Comparison of ENCODE assay signal across 31 mouse cellular contexts in the genomic region with DNA sequence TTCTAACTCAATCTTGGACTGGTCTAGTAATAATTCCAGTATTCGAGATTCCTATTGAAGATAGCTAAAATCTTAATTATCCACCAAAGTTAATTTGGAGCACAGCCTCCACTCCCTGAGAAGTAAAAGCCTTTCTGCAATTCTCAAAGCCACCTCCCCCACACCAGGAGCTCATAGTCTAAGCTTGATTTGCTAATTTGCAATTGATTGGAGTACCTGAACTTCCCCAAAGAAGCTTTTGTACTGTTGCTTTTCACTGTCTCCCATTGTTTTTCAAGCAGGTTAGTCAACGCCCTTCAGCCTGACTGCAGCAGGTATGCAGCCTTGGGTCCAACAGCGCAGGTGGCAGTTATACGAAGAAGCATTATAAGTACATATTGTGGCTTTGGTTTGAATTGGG. TPM values are rescaled to one million over a fixed set of nuclear protein-coding genes. Genes with fewer than 3 reads are reported as not detected.
DNase-seq lines count a peak whose midpoint lies in the region; ATAC-seq and TF ChIP-seq lines count a peak whose summit lies in the region.
"Had no signal": no experiment of that assay in that cellular context is flagged by ENCODE, and none has a peak within 500 bp of the region (broad histone marks: within the 10 kb centered on the region; RNA-seq: fewer than 3 reads in every experiment).

No protein-coding gene starts in this region.

- no peak overlapping the region for H3K4me3 ChIP-seq in ES-Bruce4 (ENCODE audit: low read depth, low read length)
- H3K4me3 ChIP-seq in ES-E14 (ENCODE audit: insufficient read depth in 1 of 2, low read depth in 1 of 2, low read length in 2 of 2, poor library complexity in 1 of 2, severe bottlenecking in 1 of 2), result no peak overlapping the region
- no peak overlapping the region for H3K4me3 ChIP-seq in neural tube, embryonic 15.5 days (replicated peaks)
- H3K4me3 ChIP-seq: embryonic facial prominence, embryonic 13.5 days; embryonic facial prominence, embryonic 15.5 days; erythroblast, embryonic 14.5 days; forebrain, embryonic 10.5 days; forebrain, embryonic 12.5 days had no signal

- H3K27ac ChIP-seq in ES-Bruce4 (ENCODE audit: insufficient read depth, low read length) (no peak overlapping the region; the same call in 1 of the 2 replicates), ES-E14 (ENCODE audit: insufficient read depth, low read depth, low read length, poor library complexity, severe bottlenecking) (no peak overlapping the region)
- no peak overlapping the region for H3K27ac ChIP-seq in neural tube, embryonic 15.5 days (replicated peaks)
- H3K27ac ChIP-seq: embryonic facial prominence, embryonic 13.5 days; embryonic facial prominence, embryonic 15.5 days; forebrain, embryonic 10.5 days; forebrain, embryonic 12.5 days had no signal

- no peak for TF ChIP-seq CTCF in ES-Bruce4 (IDR thresholded peaks at IDR 0.05; ENCODE audit: low read depth, low read length)

- H3K36me3 ChIP-seq in ES-Bruce4 (ENCODE audit: control insufficient read depth, insufficient read depth, low read length, poor library complexity, severe bottlenecking) (no peaks in the 10 kb centered on the region), ES-E14 (ENCODE audit: control insufficient read depth, insufficient read depth, low read length, poor library complexity, severe bottlenecking) (no peaks in the 10 kb centered on the region)
- no peaks in the 10 kb centered on the region for H3K36me3 ChIP-seq in neural tube, embryonic 15.5 days
- H3K36me3 ChIP-seq: embryonic facial prominence, embryonic 13.5 days; embryonic facial prominence, embryonic 15.5 days; forebrain, embryonic 10.5 days; forebrain, embryonic 12.5 days had no signal

- no peak for ATAC-seq in neural tube, embryonic 15.5 days (ENCODE audit: low FRiP score)
- ATAC-seq: CD4-positive, CD25-positive, alpha-beta regulatory T cell, adult 4 months; forebrain, embryonic 14.5 days; forebrain, embryonic 16.5 days had no signal

- 87% methylated on average over 4 of the region's 4 CpGs for WGBS in neural tube, embryonic 15.5 days

- H3K4me1 ChIP-seq in ES-Bruce4 (ENCODE audit: control insufficient read depth, insufficient read depth, low read length) (no peaks in the 10 kb centered on the region), ES-E14 (ENCODE audit: control insufficient read depth in 2 of 2, insufficient read depth in 2 of 2, low read length in 2 of 2, poor library complexity in 1 of 2) (no peaks in the 10 kb centered on the region)
- no peaks in the 10 kb centered on the region for H3K4me1 ChIP-seq in neural tube, embryonic 15.5 days
- H3K4me1 ChIP-seq: embryonic facial prominence, embryonic 13.5 days; embryonic facial prominence, embryonic 15.5 days; forebrain, embryonic 10.5 days; forebrain, embryonic 12.5 days had no signal

- no peak for TF ChIP-seq POLR2A in ES-Bruce4 (IDR thresholded peaks at IDR 0.05; ENCODE audit: insufficient read depth, low read length)

- peak; percentile 77 for TF ChIP-seq EP300 in ES-Bruce4 (IDR thresholded peaks at IDR 0.05; ENCODE audit: insufficient read depth, low read depth, low read length)

- H3K9me3 ChIP-seq in ES-Bruce4 (replicated peaks; ENCODE audit: control insufficient read depth, insufficient read depth, low read length, poor library complexity, severe bottlenecking) (peaks cover 13% of the 10 kb centered on the region), ES-E14 (ENCODE audit: control insufficient read depth, insufficient read depth, low read depth, low read length) (no peaks in the 10 kb centered on the region)
- H3K9me3 ChIP-seq in neural tube, embryonic 15.5 days (replicated peaks), result no peaks in the 10 kb centered on the region
- H3K9me3 ChIP-seq: embryonic facial prominence, embryonic 15.5 days had no signal

- H3K9ac ChIP-seq in ES-Bruce4 (ENCODE audit: low read depth, poor library complexity, severe bottlenecking), result no peak overlapping the region
- no peak overlapping the region for H3K9ac ChIP-seq in ES-E14 (ENCODE audit: insufficient read depth, low read depth, low read length, poor library complexity, severe bottlenecking)
- H3K9ac ChIP-seq in neural tube, embryonic 15.5 days (replicated peaks), result no peak overlapping the region
- H3K9ac ChIP-seq: embryonic facial prominence, embryonic 13.5 days; embryonic facial prominence, embryonic 15.5 days; forebrain, embryonic 12.5 days had no signal

- no peaks in the 10 kb centered on the region for H3K27me3 ChIP-seq in ES-Bruce4 (ENCODE audit: control insufficient read depth, insufficient read depth, low read length, poor library complexity, severe bottlenecking)
- no peaks in the 10 kb centered on the region for H3K27me3 ChIP-seq in neural tube, embryonic 15.5 days (replicated peaks)
- H3K27me3 ChIP-seq: CH12.LX; embryonic facial prominence, embryonic 13.5 days; embryonic facial prominence, embryonic 15.5 days; forebrain, embryonic 12.5 days had no signal

- in situ Hi-C loops in ES-E14 (cut with MboI; ENCODE audit: low sequenced_read_pairs in 2 of 2, unreplicated experiment in 2 of 2), result no loop called here

- no peak overlapping the region for H3K4me2 ChIP-seq in neural tube, embryonic 15.5 days
- H3K4me2 ChIP-seq: embryonic facial prominence, embryonic 13.5 days; embryonic facial prominence, embryonic 15.5 days; forebrain, embryonic 12.5 days had no signal

- DNase-seq in ES-E14 (ENCODE audit: low read depth, low spot score) (peak; percentile 36), ZHBTc4 (ENCODE audit: low read depth, low spot score) (peak; percentile 71)
- DNase-seq in heart, adult 11 months, result no peak
- DNase-seq: adrenal gland, adult 2 months; adrenal gland, postnatal 10 days; adrenal gland, postnatal 25 days; B cell, adult 2 months; cerebellum, adult 11 months; cerebellum, adult 18-20 months; cerebellum, adult 8-10 months; cerebellum, adult 9-11 months; cerebellum, postnatal 14 days; cerebellum, postnatal 36 days; embryo, embryonic 11 days had no signal

TF ChIP-seq in ES-E14, 5 proteins besides CTCF, POLR2A, EP300 and RAD21:
- no peak for TF ChIP-seq MAFK (IDR thresholded peaks at IDR 0.05; ENCODE audit: insufficient read depth, low read depth, low read length)
- no peak for TF ChIP-seq ZNF384 (IDR thresholded peaks at IDR 0.05; ENCODE audit: low read depth, low read length)
- no peak for TF ChIP-seq ZC3H11A (IDR thresholded peaks at IDR 0.05; ENCODE audit: borderline replicate concordance, low read depth, low read length)
- no peak for TF ChIP-seq HCFC1 (IDR thresholded peaks at IDR 0.05; ENCODE audit: borderline replicate concordance, insufficient read depth, low read length)
- no peak for TF ChIP-seq CHD2 (IDR thresholded peaks at IDR 0.05; ENCODE audit: low read depth, low read length)

RNA-seq across cellular contexts. Expression of gene Olfr725, which starts 8.8 kb away (rescaled TPM):
- polyA plus RNA-seq in ES-Bruce4 (2011; ENCODE audit: insufficient read depth, insufficient read length, low read depth, missing spikeins), result not detected in 2 replicates
- not detected in 2 replicates for total RNA-seq in ES-E14 (2012; rRNA removed)
- not detected in 2 replicates for polyA plus RNA-seq in neural tube, embryonic 15.5 days (2015; fragmentation: Nextera tagmentation; extraction: Ambion mirVana)
- total RNA-seq: adrenal gland, adult 2 months; adrenal gland, postnatal 10 days; adrenal gland, postnatal 25 days; adrenal gland, postnatal 4 days; CH12.LX; common myeloid progenitor, adult 5-6 weeks; MEL had no signal
- polyA plus RNA-seq: adrenal gland, adult 2 months; brain, embryonic 14.5 days; CD4-positive, CD25-positive, alpha-beta regulatory T cell, adult 4 months; embryonic facial prominence, embryonic 11.5 days; embryonic facial prominence, embryonic 13.5 days; embryonic facial prominence, embryonic 15.5 days; erythroblast, embryonic 14.5 days; forebrain, embryonic 10.5 days; forebrain, embryonic 12.5 days; forebrain, embryonic 14.5 days; forebrain, embryonic 16.5 days; frontal cortex, adult 2 months had no signal

RNA-seq across cellular contexts. Expression of gene Olfr726, which starts 59.4 kb away (rescaled TPM):
- not detected in 2 replicates for polyA plus RNA-seq in ES-Bruce4 (2011; ENCODE audit: insufficient read depth, insufficient read length, low read depth, missing spikeins)
- not detected in 2 replicates for total RNA-seq in ES-E14 (2012; rRNA removed)
- polyA plus RNA-seq in neural tube, embryonic 15.5 days (2015; fragmentation: Nextera tagmentation; extraction: Ambion mirVana), result not detected in 2 replicates
- total RNA-seq: adrenal gland, adult 2 months; adrenal gland, postnatal 10 days; adrenal gland, postnatal 25 days; adrenal gland, postnatal 4 days; CH12.LX; common myeloid progenitor, adult 5-6 weeks; MEL had no signal
- polyA plus RNA-seq: adrenal gland, adult 2 months; brain, embryonic 14.5 days; embryonic facial prominence, embryonic 11.5 days; embryonic facial prominence, embryonic 13.5 days; forebrain, embryonic 10.5 days; forebrain, embryonic 12.5 days; forebrain, embryonic 14.5 days; forebrain, embryonic 16.5 days had no signal
